Mouse (Mus musculus): Measurements from ENCODE around the gene Zbtb22.
A peak's percentile ranks its signal among the peaks of the same experiment; 100 is the strongest.

Gene Zbtb22

GRCm38 (mm10) chr17:33965846-33966550 is 50.3 kb downstream of the Zbtb22 start:
- no peak for DNase-seq (ENCODE audit: low spot score)

GRCm38 (mm10) chr17:33968489-33968888 is 52.8 kb downstream of the Zbtb22 start:
- DNase-seq (ENCODE audit: low spot score) = peak; percentile 95
